Mouse (Mus musculus) 416B (cell line): ENCODE measurements around the gene Gpam.
"Not testable (repeated sequence)": the region's sequence is repeated elsewhere in the genome, so short reads cannot be mapped to it uniquely, and the experiment has no call there.

Source experiments
- DNase-seq: peaks from one replicate; pipeline ENCODE4 v3.0.0; 2011; ENCODE audit warnings: low read depth

Gpam gene

GRCm38 (mm10) chr19:55127072-55127718 is at the start of gene Gpam:
Gene Gpam (minus strand): TSS chr19:55127238.
- DNase-seq = no peak

- no peak for DNase-seq
Measured at GRCm38 (mm10) chr19:55171585-55171984, 44.5 kb upstream of the Gpam start.

- DNase-seq = no peak
Measured at GRCm38 (mm10) chr19:55170399-55170798, 43.4 kb upstream of the Gpam start.

GRCm38 (mm10) chr19:55169236-55169729 is 42.2 kb upstream of the Gpam start:
- DNase-seq = not testable (repeated sequence)

- no peak for DNase-seq
Measured at GRCm38 (mm10) chr19:55168360-55168759, 41.3 kb upstream of the Gpam start.

GRCm38 (mm10) chr19:55167741-55168140 is 40.7 kb upstream of the Gpam start:
- no peak for DNase-seq

GRCm38 (mm10) chr19:55166741-55167140 is 39.7 kb upstream of the Gpam start:
- DNase-seq = no peak

- DNase-seq = no peak
Measured at GRCm38 (mm10) chr19:55165954-55166353, 38.9 kb upstream of the Gpam start.

- no peak for DNase-seq
Measured at GRCm38 (mm10) chr19:55165183-55165865, 38.3 kb upstream of the Gpam start.

GRCm38 (mm10) chr19:55164162-55164561 is 37.1 kb upstream of the Gpam start:
- DNase-seq = no peak

GRCm38 (mm10) chr19:55162271-55162670 is 35.2 kb upstream of the Gpam start:
- DNase-seq = no peak

- no peak for DNase-seq
Measured at GRCm38 (mm10) chr19:55159826-55160225, 32.8 kb upstream of the Gpam start.

- DNase-seq = no peak
Measured at GRCm38 (mm10) chr19:55158606-55159005, 31.6 kb upstream of the Gpam start.

- DNase-seq = no peak
Measured at GRCm38 (mm10) chr19:55157029-55157428, 30.0 kb upstream of the Gpam start.

- DNase-seq = no peak
Measured at GRCm38 (mm10) chr19:55152983-55153382, 25.9 kb upstream of the Gpam start.

- DNase-seq = not testable (repeated sequence)
Measured at GRCm38 (mm10) chr19:55152274-55152673, 25.2 kb upstream of the Gpam start.

- no peak for DNase-seq
Measured at GRCm38 (mm10) chr19:55149646-55150045, 22.6 kb upstream of the Gpam start.

- no peak for DNase-seq
Measured at GRCm38 (mm10) chr19:55148109-55148508, 21.1 kb upstream of the Gpam start.

- no peak for DNase-seq
Measured at GRCm38 (mm10) chr19:55147568-55147967, 20.5 kb upstream of the Gpam start.

- DNase-seq = no peak
Measured at GRCm38 (mm10) chr19:55145136-55145535, 18.1 kb upstream of the Gpam start.

- no peak for DNase-seq
Measured at GRCm38 (mm10) chr19:55144691-55145090, 17.7 kb upstream of the Gpam start.

GRCm38 (mm10) chr19:55143391-55144300 is 16.6 kb upstream of the Gpam start:
- DNase-seq = no peak
